Mouse (Mus musculus) frontal cortex, postnatal 14 days (tissue): ENCODE measurements around the gene Tcp11.

Experiments
- DNase-seq, 2 experiments: peaks; one replicate each; pipeline ENCODE4 v3.0.0; 2022; ENCODE audit warnings: low spot score in 2 of 2

The Tcp11 gene

GRCm38 (mm10) chr17:28036813-28037756 is 43.4 kb downstream of the Tcp11 start:
- peak; percentile 38 to 49 for DNase-seq

GRCm38 (mm10) chr17:28034986-28035385 is 45.5 kb downstream of the Tcp11 start:
- DNase-seq = no peak

- no peak for DNase-seq
Observed at GRCm38 (mm10) chr17:28033046-28033580, 47.3 kb downstream of the Tcp11 start.

- no peak for DNase-seq
Observed at GRCm38 (mm10) chr17:28032219-28032618, 48.2 kb downstream of the Tcp11 start.

GRCm38 (mm10) chr17:28031281-28031941 is 49.0 kb downstream of the Tcp11 start:
- DNase-seq = no peak

- DNase-seq = peak in 1 of 2 experiments; percentile 62
Observed at GRCm38 (mm10) chr17:28030446-28030845, 50.0 kb downstream of the Tcp11 start.

- no peak for DNase-seq
Observed at GRCm38 (mm10) chr17:28029308-28029707, 51.1 kb downstream of the Tcp11 start.

DNA sequence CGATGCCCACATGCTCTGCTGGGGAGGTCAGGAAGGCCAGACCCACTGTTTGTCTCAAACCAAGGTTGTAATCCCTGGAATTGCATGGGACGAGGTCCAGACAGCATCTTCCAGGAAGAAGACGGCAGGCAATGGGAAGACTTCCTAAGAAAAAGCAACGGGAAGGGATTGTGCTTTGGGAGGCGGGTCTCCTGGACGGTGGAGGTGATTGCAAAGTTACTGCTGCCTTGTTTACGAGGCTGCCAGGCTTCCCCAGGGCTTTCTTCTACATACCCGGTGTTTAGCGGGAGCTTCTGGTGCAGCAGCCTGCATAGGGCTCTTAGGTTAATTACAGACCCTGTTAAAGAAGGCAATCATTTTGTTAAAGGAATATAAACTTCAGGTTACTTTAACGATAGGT is 52.2 kb downstream of the Tcp11 start:
- no peak for DNase-seq

- DNase-seq = no peak
Observed at GRCm38 (mm10) chr17:28027197-28027596, 53.2 kb downstream of the Tcp11 start.

DNA sequence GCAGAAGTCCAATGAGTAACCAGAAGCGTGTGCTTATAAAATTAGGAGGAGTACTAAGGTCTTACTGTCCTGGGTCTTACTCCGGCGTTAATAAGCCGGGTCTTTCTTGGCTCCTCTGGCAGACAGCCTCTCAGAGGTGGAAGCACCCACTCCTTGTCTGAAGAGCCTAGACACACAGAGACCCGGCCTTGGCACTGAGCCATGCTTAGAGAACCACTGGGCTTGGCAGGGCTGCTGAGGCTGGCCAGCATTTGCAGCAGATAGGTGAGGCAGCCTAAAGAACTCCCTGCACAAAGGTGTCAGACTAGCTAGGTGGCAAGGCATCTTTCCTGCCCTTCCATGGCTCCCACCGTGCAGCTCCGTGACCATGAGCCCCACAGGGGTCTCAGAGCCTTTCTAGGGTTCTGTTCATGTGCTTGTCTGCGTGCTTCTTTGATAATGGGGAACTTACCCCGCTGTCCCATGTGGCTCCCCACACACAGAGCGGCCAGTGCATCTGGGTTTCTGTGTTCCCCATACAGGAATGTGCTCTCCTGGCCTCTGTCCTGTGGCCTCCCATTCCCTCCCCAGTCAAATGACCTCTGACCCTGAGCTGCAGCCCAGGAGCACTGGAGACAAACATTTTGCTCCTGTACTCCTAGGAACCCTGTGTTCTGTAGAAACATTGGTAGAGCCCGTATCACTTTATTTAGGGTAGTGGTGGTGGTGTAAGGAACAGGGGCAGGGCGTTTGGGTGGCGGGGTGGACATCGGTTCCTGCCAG is 54.1 kb downstream of the Tcp11 start:
- DNase-seq = no peak

DNA sequence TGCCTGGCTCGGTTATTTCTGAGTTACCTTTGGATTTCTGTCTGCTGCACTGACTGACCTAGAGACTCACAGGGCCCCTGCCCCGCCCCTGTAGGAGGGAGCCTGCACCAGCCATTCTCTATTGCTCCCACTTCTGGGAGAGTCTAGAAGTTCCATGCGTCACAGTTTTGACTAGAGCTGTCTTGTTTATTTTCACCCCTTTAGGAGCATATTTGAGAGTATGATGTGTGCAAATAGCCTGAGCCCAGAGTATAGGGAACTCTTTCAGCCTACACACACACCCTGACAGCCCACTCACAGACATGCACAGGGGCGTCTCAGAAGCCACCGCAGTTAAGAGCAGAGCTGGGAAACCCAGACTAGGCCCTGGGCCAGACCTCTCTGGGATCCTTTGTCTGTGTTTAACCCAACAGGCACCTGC is 54.9 kb downstream of the Tcp11 start:
- DNase-seq = no peak

DNA sequence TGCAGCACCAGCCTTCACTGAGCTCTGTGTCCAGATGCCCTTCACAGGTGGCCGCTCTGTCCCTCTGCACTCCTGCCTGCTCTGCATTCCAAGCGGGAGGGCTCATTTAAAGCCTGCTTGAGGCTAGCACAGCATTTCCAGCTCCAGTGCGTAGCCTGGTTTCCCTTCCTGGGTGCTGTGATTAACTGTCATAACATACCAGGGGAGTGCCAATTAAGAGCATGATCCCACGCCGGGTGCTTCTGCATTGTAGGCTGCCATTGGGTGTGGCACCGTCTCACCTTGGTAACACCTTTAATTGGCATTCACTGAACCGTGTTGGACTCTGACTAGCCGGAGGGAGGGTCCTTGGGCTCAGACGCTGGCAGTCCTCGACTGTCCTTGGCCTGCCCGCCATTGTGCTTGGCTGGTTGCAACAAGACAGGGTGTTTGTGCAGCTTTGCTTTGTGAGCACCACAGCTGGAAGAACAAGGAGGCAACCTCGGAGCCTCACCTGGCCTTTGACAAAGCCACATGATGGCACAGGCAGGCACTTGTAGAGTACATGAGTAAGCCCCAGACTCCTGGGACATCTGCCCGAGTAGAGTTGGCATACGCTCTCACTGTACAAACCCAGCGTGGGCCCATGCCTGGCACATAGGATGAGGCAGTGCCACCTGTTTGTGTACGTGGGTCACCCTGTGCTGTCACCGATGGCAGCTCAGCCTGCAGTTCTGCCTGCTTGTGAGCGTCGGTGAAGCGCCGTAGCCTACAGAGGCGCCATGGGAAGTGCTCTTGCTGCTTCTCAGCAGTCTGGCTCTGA is 57.4 kb downstream of the Tcp11 start:
- DNase-seq = no peak

DNA sequence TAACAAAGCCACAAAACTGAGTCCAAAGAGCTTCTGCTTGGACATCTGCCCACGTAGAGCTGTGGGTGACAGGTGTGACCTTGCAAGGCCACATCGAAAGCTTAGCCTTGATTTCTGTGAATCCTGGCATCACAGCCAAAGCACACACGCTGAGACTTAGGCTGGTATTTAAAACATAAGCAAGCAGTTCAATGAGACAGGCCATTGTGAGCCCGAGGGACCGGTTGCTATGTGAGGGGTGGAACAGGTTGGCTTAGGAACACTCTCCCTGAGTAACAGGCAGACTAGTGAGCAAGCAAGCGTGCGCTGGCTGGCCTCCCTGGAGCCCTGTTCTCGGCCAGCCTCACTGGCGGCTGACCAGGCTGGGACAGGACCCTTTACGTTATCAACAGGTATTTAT is 58.5 kb downstream of the Tcp11 start:
- DNase-seq = no peak

DNA sequence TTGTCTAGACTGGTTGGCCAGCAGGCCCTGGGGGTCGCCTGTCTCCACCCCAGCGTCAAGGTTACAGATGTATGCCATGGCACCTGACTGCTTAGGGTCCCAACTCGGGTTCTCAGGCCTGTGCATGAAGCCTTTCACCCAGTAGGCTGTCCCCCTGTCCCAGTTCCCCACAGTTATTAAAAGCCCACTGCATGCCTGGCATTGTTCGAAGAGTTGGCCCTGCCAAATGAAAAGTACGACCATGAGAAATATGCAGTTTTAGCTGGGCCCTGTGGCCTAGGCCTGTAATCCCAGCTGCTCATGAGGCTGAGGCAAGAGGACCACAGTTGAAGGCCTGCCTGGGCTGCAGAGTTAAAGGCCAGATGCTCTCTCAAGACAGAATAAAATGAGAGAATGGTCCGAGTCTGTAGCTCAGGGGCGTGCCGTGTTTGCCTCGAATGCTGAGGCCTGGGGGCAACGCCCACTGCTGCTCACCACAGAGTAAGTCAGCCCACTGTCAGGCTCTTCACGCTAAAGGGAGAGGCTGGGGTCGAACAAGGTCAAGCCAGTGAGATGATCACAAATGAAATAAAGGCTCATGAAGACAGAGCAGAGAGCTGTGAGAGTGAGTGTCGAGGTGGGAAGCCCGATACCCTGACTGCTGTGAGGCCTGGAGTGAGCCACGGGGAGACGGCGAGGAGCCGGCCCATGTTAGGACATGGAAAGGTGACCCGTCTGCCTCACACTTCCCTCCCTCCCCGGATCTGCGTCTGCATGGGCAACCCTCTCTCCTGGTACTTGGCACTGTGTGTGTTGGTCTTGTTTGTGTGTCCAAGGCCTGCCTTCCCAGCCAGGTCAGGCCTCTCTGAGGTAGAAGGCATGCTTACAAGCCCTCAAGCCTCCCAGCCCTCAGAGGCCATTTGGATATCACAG is 60.4 kb downstream of the Tcp11 start:
- no peak for DNase-seq

DNA sequence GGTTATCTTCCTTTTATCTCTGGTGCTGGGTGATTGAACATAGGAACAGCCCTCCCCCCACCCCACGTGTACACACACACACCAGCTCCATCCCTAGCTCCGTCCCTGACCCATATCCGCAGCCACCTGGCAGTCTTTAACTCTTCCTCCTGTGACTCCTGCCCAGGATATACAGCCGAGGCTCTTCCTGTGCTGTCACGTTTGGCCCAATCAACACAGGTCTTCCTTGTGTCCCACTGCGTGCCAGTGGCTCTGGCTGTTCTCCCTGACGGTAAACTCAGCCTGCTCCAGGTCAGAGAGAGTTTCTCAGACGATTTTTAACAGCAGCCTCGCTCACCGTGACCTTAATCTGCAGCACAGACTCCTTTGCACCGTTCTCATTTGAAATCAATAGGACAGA is 61.7 kb downstream of the Tcp11 start:
- DNase-seq = no peak

DNA sequence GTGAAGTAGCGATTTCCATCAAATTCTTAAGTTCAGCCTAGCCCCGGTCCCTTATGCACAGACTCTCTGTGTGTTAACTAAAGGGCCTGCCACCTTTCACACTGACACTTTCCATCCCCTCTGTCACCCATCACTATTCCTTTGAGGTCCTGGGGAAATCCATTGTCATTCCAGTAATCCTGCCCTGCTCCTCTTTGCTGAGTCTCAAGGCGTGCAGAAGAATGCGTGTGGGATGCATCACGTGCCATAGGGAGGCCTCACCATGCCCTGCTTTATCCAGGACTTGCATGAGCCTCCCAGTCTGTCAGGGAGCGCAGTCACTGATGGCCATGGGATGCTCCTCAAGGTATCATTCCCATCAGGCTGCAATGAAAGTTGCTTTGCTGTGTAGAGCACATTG is 62.1 kb downstream of the Tcp11 start:
- DNase-seq = no peak
